Mouse (Mus musculus): ENCODE data around the gene Gabarap. TPM values are rescaled to one million over a fixed set of nuclear protein-coding genes. Genes with fewer than 3 reads are reported as not detected.

Gene Gabarap
- polyA plus RNA-seq, 1 experiment from 2014 or later, result 568 TPM

- H3K27ac ChIP-seq, result no peak overlapping the region
- H3K4me3 ChIP-seq, result no peak overlapping the region
- no peaks in the 10 kb centered on the region for H3K9me3 ChIP-seq
- WGBS, result 58% methylated on average over 1 of the region's 1 CpGs
- ATAC-seq (ENCODE audit: insufficient number of reproducible peaks, low FRiP score, low TSS enrichment, low read depth), result no peak
- no peak overlapping the region for H3K9ac ChIP-seq
- no peaks in the 10 kb centered on the region for H3K36me3 ChIP-seq
- no peaks in the 10 kb centered on the region for H3K4me1 ChIP-seq
- no peak overlapping the region for H3K4me2 ChIP-seq
- peaks cover 17% of the 10 kb centered on the region for H3K27me3 ChIP-seq
These were observed 34.7 kb upstream of the Gabarap start for GRCm38 (mm10) chr11:69956218-69956617.

- H3K4me1 ChIP-seq, result peaks cover 8% of the 10 kb centered on the region
- H3K27me3 ChIP-seq, result peaks cover 55% of the 10 kb centered on the region
- no peak overlapping the region for H3K27ac ChIP-seq
- H3K4me2 ChIP-seq, result no peak overlapping the region
- no peak overlapping the region for H3K9ac ChIP-seq
- WGBS, result 40% methylated on average over 5 of the region's 5 CpGs
- H3K9me3 ChIP-seq, result no peaks in the 10 kb centered on the region
- H3K4me3 ChIP-seq, result no peak overlapping the region
- no peak for ATAC-seq (ENCODE audit: insufficient number of reproducible peaks, low FRiP score, low TSS enrichment, low read depth)
- H3K36me3 ChIP-seq, result no peaks in the 10 kb centered on the region
These were observed 30.3 kb upstream of the Gabarap start for GRCm38 (mm10) chr11:69960616-69961015.

- Histone ChIP-seq H3K9ac (no peak overlapping the region), H3K4me2 (no peak overlapping the region), H3K4me3 (no peak overlapping the region), H3K36me3 (no peaks in the 10 kb centered on the region), H3K27me3 (peaks cover 68% of the 10 kb centered on the region), H3K27ac (no peak overlapping the region), H3K9me3 (no peaks in the 10 kb centered on the region), H3K4me1 (peaks cover 20% of the 10 kb centered on the region)
- 28% methylated on average over 5 of the region's 5 CpGs for WGBS
- no peak for ATAC-seq (ENCODE audit: insufficient number of reproducible peaks, low FRiP score, low TSS enrichment, low read depth)
These were observed 29.1 kb upstream of the Gabarap start for GRCm38 (mm10) chr11:69961841-69962240.

GRCm38 (mm10) chr11:69964650-69965270 is 26.2 kb upstream of the Gabarap start, which contains the start of gene Cldn7:
Gene Cldn7 (plus strand): TSS chr11:69964779.
- Histone ChIP-seq H3K4me2 (peak within 1 kb of the TSS; percentile 72), H3K27ac (no peak within 1 kb of the TSS), H3K9ac (no peak within 1 kb of the TSS), H3K4me1 (peaks cover 24% of the 10 kb centered on the region), H3K4me3 (peak within 1 kb of the TSS; percentile 39), H3K9me3 (no peaks in the 10 kb centered on the region), H3K27me3 (peaks cover 65% of the 10 kb centered on the region), H3K36me3 (peaks cover 19% of the 10 kb centered on the region)
- no peak for ATAC-seq (ENCODE audit: insufficient number of reproducible peaks, low FRiP score, low TSS enrichment, low read depth)
- WGBS, result 10% methylated on average over 24 of the region's 24 CpGs

GRCm38 (mm10) chr11:69965271-69966005 is 25.5 kb upstream of the Gabarap start:
- 3% methylated on average over 49 of the region's 49 CpGs for WGBS
- Histone ChIP-seq H3K27me3 (peaks cover 60% of the 10 kb centered on the region), H3K9me3 (no peaks in the 10 kb centered on the region), H3K27ac (no peak overlapping the region), H3K4me2 (peak overlapping the region; percentile 72), H3K36me3 (peaks cover 25% of the 10 kb centered on the region), H3K4me1 (peaks cover 24% of the 10 kb centered on the region), H3K9ac (no peak overlapping the region), H3K4me3 (peak overlapping the region; percentile 39)
- ATAC-seq (ENCODE audit: insufficient number of reproducible peaks, low FRiP score, low TSS enrichment, low read depth), result no peak

- Histone ChIP-seq H3K4me1 (peaks cover 24% of the 10 kb centered on the region), H3K36me3 (peaks cover 29% of the 10 kb centered on the region), H3K4me2 (peak overlapping the region; percentile 72), H3K9ac (peak overlapping the region; percentile 45), H3K9me3 (no peaks in the 10 kb centered on the region), H3K4me3 (peak overlapping the region; percentile 39), H3K27me3 (peaks cover 58% of the 10 kb centered on the region), H3K27ac (no peak overlapping the region)
- peak; percentile 57; the same call in 1 of the 2 replicates for ATAC-seq (ENCODE audit: insufficient number of reproducible peaks, low FRiP score, low TSS enrichment, low read depth)
- WGBS, result 2% methylated on average over 58 of the region's 59 CpGs
These were observed 24.7 kb upstream of the Gabarap start for GRCm38 (mm10) chr11:69966006-69966859.

GRCm38 (mm10) chr11:69966860-69967517 is 24.0 kb upstream of the Gabarap start:
- Histone ChIP-seq H3K4me1 (peaks cover 24% of the 10 kb centered on the region), H3K4me3 (peak overlapping the region; percentile 39), H3K9ac (peak overlapping the region; percentile 45; the same call in 1 of the 2 replicates), H3K4me2 (peak overlapping the region; percentile 72), H3K27ac (no peak overlapping the region), H3K36me3 (peaks cover 37% of the 10 kb centered on the region), H3K9me3 (no peaks in the 10 kb centered on the region), H3K27me3 (peaks cover 56% of the 10 kb centered on the region)
- no peak for ATAC-seq (ENCODE audit: insufficient number of reproducible peaks, low FRiP score, low TSS enrichment, low read depth)
- 41% methylated on average over 17 of the region's 17 CpGs for WGBS

GRCm38 (mm10) chr11:69968793-69969192 is 22.1 kb upstream of the Gabarap start:
- Histone ChIP-seq H3K27ac (no peak overlapping the region), H3K4me3 (no peak overlapping the region), H3K9ac (no peak overlapping the region), H3K27me3 (peaks cover 38% of the 10 kb centered on the region), H3K4me1 (peaks cover 24% of the 10 kb centered on the region), H3K36me3 (peaks cover 54% of the 10 kb centered on the region), H3K4me2 (no peak overlapping the region), H3K9me3 (no peaks in the 10 kb centered on the region)
- no peak for ATAC-seq (ENCODE audit: insufficient number of reproducible peaks, low FRiP score, low TSS enrichment, low read depth)
- 80% methylated on average over 4 of the region's 4 CpGs for WGBS

- Histone ChIP-seq H3K9me3 (no peaks in the 10 kb centered on the region), H3K4me1 (peaks cover 20% of the 10 kb centered on the region), H3K36me3 (peaks cover 68% of the 10 kb centered on the region), H3K27ac (no peak overlapping the region), H3K9ac (no peak overlapping the region), H3K4me2 (no peak overlapping the region), H3K27me3 (peaks cover 24% of the 10 kb centered on the region), H3K4me3 (no peak overlapping the region)
- 81% methylated on average over 6 of the region's 6 CpGs for WGBS
- ATAC-seq (ENCODE audit: insufficient number of reproducible peaks, low FRiP score, low TSS enrichment, low read depth), result no peak
These were observed 20.7 kb upstream of the Gabarap start for GRCm38 (mm10) chr11:69970222-69970621.

- WGBS, result 78% methylated on average over 3 of the region's 3 CpGs
- H3K9ac ChIP-seq, result no peak overlapping the region
- no peak for ATAC-seq (ENCODE audit: insufficient number of reproducible peaks, low FRiP score, low TSS enrichment, low read depth)
These were observed 20.2 kb upstream of the Gabarap start for GRCm38 (mm10) chr11:69970775-69971174.

GRCm38 (mm10) chr11:69974907-69975306 is 16.0 kb upstream of the Gabarap start:
- Histone ChIP-seq H3K9ac (no peak overlapping the region), H3K4me2 (no peak overlapping the region), H3K27me3 (no peaks in the 10 kb centered on the region), H3K9me3 (no peaks in the 10 kb centered on the region), H3K4me1 (peaks cover 6% of the 10 kb centered on the region), H3K4me3 (no peak overlapping the region), H3K36me3 (peaks cover 81% of the 10 kb centered on the region), H3K27ac (no peak overlapping the region)
- WGBS, result 98% methylated on average over 2 of the region's 2 CpGs
- ATAC-seq (ENCODE audit: insufficient number of reproducible peaks, low FRiP score, low TSS enrichment, low read depth), result no peak

More at GRCm38 (mm10) chr11:69970775-69971174, 20.2 kb upstream of the Gabarap start:
- Histone ChIP-seq H3K27me3 (peaks cover 19% of the 10 kb centered on the region), H3K4me2 (no peak overlapping the region), H3K4me3 (no peak overlapping the region), H3K36me3 (peaks cover 72% of the 10 kb centered on the region), H3K27ac (no peak overlapping the region), H3K4me1 (peaks cover 14% of the 10 kb centered on the region), H3K9me3 (no peaks in the 10 kb centered on the region)
